Mouse (Mus musculus) gastrocnemius, postnatal 10 days (tissue): ENCODE measurements around the gene Smim15. TPM values are rescaled to one million over a fixed set of nuclear protein-coding genes. Genes with fewer than 3 reads are reported as not detected.

ENCODE experiments used
- DNase-seq: peaks from one replicate; pipeline ENCODE4 v3.0.0; 2021; ENCODE audit warnings: mixed read lengths
- total RNA-seq, 2 experiments: library from RNA; stranded (reverse); gene quantifications; 2 replicates each; pipeline ENCODE4 v1.2.3; 2021

Smim15 gene
- total RNA-seq, 2 experiments from 2014 or later: 22.0 to 27.6 TPM

GRCm38 (mm10) chr13:108063374-108064134 is 19.3 kb downstream of the Smim15 start:
- no peak for DNase-seq

- DNase-seq: no peak
These were observed 20.1 kb downstream of the Smim15 start for GRCm38 (mm10) chr13:108064331-108064730.

GRCm38 (mm10) chr13:108066021-108066420 is 21.8 kb downstream of the Smim15 start:
- DNase-seq: no peak

- no peak for DNase-seq
These were observed 24.9 kb downstream of the Smim15 start for GRCm38 (mm10) chr13:108069151-108069550.

GRCm38 (mm10) chr13:108070171-108070570 is 25.9 kb downstream of the Smim15 start:
- DNase-seq: no peak

- no peak for DNase-seq
These were observed 33.2 kb downstream of the Smim15 start for GRCm38 (mm10) chr13:108077476-108077875.

- DNase-seq: no peak
These were observed 33.7 kb downstream of the Smim15 start for GRCm38 (mm10) chr13:108077901-108078300.

- DNase-seq: no peak
These were observed 39.8 kb downstream of the Smim15 start for GRCm38 (mm10) chr13:108084086-108084485.

GRCm38 (mm10) chr13:108086036-108086435 is 41.8 kb downstream of the Smim15 start:
- DNase-seq: no peak

- DNase-seq: no peak
These were observed 42.5 kb downstream of the Smim15 start for GRCm38 (mm10) chr13:108086724-108087123.

GRCm38 (mm10) chr13:108092290-108092689 is 48.0 kb downstream of the Smim15 start:
- DNase-seq: no peak

- DNase-seq: no peak
These were observed 50.4 kb downstream of the Smim15 start for GRCm38 (mm10) chr13:108094681-108095080.

- peak; percentile 44 for DNase-seq
These were observed 51.4 kb downstream of the Smim15 start for GRCm38 (mm10) chr13:108095617-108096016.

GRCm38 (mm10) chr13:108096446-108096845 is 52.2 kb downstream of the Smim15 start:
- peak; percentile 9 for DNase-seq

Other genes with a start within 250 kb of the Smim15 start
- gene Ndufaf2, start 114.2 kb downstream of the Smim15 start, total RNA-seq: 10 to 100 TPM; 13.3 to 14.2 TPM
- 10 to 100 TPM in 1 of 2 experiments, 1 to 10 TPM in 1; 9.5 to 10.2 TPM for gene Ercc8, start 114.3 kb downstream of the Smim15 start, total RNA-seq
- gene Elovl7, start 170.0 kb downstream of the Smim15 start, total RNA-seq: 1 to 10 TPM in 1 of 2 experiments, under 1 TPM in 1; 0.97 to 1.3 TPM